Mouse (Mus musculus) gastrocnemius, adult 18-20 months (tissue): ENCODE measurements at regions not wholly inside any gene's neighbourhood (a gene's known extent, or its start where the extent isn't known, plus 50 kb on each side); places are given as distances from the start of the nearest gene placed in this dataset.

Source experiments
- DNase-seq: peaks from one replicate; pipeline ENCODE4 v3.0.0; 2021; ENCODE audit warnings: low spot score

DNA sequence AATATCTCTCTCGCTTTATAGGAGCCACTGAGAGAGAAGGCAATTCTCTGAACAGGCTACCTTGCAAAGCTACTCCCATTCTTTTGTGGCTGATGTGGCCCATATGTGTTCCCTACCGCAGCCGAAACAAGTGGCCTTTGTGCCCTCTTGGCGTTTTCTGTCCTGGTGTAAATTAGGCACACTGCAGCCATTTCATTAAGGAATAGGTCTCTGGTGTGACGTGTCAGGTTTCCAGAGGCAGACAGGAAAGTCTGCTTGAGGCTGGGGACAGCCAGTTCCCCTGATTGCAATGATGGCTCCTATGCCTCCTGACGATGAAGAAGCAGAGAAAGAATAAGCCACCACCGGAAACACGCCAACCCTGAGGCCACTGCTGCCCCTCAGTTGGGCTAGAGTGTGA lies 59.3 kb upstream of the Bcor start:
- DNase-seq: no peak

DNA sequence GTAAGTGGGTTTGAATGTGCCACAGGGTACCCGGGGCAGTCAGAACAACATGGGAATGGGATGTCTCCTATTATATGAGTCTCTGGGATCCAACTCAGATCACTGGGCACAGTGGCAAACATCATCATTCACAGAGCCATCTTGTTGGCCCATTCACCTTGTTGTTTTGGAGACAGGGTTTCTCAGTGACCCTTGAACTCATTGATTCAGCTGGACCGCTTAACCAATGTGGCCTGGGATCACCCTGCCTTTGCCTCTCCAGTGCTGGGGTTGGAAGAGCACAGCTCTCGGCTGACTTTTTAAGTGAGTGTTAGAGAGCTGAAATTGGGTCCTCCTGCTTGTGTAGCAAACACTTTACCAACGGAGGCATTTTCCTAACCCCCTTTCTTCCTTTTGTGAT lies 64.2 kb upstream of the Bcor start:
- DNase-seq: no peak

- no peak for DNase-seq
Observed at GRCm38 (mm10) chrX:12225116-12225891, 65.1 kb upstream of the Bcor start.

GRCm38 (mm10) chrX:12225892-12226206 lies 65.7 kb upstream of the Bcor start:
- DNase-seq: no peak

DNA sequence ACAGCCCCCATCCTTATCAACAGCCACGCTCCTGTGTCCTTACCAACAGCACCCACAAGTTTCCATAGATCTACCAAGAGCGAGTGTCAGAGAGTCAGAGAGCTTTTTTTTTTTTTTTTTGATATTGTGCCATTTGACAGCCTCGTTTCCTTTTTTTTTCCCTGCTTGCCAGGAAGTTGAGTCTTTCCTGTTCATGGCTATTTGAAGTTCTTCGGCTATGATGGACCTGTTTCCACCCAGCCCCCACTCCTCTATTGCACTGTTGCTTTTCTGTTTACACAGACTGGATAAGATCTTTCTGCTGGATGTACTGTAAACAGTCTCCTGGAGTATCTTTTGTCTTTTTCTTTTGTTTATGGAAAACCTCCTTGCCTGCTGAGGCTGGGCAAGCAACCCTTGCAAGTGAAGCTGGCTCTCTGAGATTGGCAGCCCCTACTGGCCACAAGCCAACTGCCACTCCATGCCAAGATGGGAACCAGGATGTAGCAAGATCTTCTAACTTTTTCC lies 80.4 kb upstream of the Bcor start:
- no peak for DNase-seq

DNA sequence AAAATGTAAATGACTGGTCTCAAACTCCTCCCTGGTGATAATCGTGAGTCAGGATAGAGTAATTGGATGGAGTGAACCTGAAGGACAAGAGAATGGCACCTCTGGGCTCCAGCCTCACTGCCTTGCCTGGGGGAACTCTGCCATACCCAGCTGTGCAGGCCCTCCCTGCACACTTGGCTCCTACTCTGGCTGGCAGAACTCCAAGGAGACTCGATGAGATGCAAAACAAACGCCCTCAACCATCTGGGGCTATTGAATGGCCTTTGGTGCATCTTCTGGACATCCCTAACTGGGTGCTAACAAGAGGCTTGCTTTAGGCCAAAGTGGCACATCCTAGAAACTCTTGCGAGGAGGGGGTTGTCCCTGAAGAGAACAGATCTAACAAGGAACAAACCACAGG lies 81.6 kb upstream of the Bcor start:
- DNase-seq: no peak

DNA sequence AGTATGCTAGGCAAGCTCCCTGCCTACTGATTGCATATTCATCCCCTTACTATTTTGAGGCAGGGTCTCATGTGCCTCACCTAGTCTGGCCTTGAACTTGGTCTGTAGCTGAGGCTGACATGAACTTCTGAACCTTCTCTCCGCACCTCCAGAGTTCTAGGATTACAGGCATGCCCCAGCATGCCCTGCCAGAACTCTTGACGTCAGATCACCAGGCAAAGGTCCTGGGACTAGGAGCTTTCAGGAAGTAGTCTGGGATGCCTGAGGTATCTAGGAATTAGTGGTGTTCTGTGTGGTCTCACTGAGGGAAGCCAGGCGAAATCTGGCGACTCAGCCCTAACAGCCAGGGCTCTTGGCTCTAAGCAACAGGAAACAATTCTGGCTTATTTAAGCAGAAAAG lies 88.9 kb upstream of the Bcor start:
- DNase-seq: no peak

GRCm38 (mm10) chrX:12249911-12250310 lies 89.8 kb upstream of the Bcor start:
- no peak for DNase-seq

DNA sequence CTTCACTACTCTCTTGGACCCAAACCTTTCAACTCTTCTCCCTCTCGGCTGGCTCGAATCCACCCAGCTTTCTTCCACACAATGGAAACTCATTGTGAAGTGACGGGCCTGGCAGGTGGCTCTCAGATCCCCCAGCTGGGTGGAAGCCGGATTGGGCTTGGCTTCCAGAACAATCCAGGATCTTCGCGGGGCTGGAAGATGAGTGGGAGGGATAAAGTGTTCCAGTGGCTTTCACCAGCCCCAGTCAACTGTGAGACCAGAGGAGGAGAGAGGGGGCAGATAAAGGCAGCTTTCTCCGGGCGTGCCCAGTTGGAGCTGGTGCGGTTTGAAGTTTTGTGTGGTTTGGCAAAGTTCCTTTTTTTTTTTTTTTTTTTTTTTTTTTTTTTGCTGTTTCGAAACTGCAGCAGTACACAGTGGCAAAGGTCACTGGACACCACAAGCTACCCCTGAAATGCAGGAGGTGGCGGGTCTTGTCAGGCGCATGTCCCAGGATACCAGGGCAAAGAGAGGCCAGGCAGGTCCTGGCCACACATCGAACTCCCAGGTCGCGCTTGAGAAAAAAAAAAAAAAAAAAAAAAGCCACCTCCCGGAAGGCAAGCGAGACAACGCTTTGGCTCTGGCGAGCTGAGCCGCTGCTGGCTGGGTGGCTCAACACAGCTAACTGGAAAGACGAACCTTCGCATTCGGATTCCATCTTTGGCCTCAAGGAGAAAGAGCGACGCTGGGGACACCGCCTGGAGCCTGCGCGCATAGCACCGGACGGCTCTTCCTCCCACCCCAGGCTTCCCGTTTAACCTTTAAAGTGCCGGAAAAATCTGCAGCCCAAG lies 91.9 kb upstream of the Bcor start:
- DNase-seq: peak; percentile 57

DNA sequence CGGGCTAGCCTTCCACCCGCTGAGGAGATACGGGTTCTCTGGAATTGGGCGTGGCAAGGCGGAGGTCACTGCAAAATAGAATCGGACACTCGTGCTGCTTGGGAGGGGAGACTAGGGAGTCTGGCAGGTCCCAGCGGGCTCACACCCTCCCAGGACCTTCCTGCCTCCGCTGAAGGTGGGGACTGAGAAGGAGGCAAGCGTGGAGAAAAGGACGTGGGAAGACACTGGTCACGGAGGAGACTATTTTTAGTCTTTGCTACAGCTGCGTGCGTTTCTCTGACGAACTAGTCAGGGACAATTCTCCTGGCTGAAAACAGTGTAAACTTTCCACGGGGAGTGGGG lies 92.5 kb upstream of the Bcor start:
- no peak for DNase-seq

GRCm38 (mm10) chrX:12256758-12257157 lies 96.6 kb upstream of the Bcor start:
- DNase-seq: no peak

DNA sequence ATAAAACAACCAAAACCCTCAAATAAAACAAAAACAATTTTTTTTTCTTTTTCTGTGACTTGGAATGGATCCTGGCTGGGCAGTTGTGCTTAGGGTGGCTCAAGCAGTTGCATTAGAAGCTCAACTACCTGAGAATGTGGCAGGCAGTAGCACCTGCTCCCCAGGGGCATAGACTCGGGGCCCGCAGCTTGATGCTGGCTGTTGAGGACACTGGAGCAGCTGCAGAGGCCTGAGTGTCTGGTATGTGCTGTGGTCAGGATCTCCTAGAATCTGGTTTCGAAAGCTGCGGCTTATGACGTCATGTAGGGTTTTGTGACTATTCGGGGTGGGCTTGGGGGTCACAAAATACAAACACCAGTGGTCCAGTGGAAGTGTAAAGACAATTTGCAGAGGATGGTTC lies 103.7 kb upstream of the Bcor start:
- no peak for DNase-seq

DNA sequence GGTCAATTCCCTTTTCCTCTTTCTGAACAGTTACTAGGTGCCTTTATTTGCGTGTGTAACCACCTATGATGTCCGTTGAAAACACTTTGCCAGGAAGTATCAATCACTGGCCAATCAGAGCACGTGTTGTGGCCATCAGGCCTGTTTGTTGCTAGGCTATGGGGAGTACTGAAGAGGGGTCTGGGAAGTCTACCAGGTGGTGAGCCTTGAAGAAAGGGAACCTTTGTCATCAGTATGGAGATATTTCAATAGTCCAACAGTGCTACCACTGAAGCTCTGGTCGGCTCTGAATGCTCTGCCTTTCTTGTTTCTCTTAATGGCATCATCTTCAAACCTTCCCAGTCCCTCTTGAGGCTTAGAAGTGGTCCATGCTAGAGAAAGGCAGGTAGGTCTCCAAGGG lies 124.6 kb upstream of the Bcor start:
- no peak for DNase-seq

GRCm38 (mm10) chrX:12285141-12285540 lies 125.0 kb upstream of the Bcor start:
- DNase-seq: no peak

DNA sequence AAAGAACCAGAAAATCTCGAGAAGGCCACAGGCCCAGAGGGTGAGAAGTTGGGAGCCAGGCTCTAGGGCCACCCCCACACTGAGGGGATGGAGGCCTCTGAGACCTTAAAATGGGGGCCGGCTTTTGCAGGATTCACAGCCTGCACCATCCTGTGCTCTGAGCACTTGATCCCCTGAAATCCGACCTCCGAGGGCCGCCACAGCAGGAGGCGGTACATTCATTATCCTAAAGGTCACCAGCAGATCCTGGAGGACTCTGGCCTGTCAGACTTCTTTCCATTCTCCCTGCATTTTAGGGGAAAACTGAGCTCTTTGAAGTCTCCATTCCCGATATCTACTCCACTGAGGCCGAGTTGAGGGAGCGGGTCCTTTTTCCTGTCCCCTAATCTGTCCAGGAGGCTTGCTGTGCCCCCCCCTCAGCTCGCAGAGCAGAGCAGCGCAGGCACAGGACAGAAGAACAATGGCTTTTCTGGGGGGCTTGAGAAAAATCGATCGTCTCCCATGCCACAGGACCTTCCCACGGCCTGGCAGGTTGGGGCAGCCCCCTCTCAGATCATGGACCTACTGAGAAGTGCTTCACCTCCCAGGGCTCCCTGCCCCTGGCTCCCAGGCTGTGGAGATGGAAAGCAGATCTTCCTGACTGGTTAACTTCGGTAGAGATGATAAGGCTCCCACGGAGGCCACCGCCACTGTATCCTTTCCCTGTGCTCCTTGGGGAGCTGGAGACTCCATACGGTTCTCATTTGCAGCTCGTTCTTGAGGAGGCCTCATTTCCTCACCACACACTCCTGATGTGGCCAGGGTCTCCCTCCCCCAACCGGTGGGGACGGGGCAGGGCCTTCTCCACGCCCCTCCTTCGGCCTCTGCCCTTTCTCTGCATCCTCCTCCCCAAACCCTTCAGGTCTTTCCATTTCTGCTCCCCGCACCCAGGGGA lies 126.1 kb upstream of the Bcor start:
- no peak for DNase-seq

DNA sequence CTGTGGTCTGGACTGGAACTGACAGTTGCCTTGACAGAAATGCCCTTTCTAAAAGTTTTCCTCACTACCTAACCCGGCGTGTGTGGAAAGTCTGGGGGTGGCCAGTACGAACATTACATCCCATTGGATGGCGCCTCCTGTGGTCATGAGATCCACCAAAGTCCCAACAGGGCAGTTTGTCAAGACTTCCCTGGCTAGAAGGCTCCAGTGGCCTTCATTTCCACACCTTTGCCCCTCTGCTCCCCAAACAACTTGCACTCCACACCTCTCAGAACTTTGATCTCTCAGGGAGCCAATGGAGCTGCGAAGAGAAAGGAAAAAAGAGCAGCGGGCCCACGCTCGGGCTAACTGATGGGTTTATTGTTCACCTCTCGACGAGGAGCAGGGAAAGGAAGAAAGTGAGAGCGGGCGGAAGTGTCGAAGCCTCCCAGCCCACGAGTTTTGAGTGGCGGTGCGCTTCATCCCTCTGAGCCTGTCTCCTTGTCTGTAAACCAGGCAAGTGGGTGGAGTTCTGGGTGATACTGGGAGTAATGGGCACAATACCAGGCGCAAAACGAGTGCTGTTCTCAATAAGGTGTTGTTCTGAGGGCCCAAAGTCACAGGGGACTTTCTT lies 126.9 kb upstream of the Bcor start:
- DNase-seq: no peak

GRCm38 (mm10) chrX:12287656-12288561 lies 127.8 kb upstream of the Bcor start:
- DNase-seq: peak; percentile 7

GRCm38 (mm10) chrX:12288562-12289117 lies 128.5 kb upstream of the Bcor start:
- DNase-seq: no peak

- no peak for DNase-seq
Observed at GRCm38 (mm10) chrX:12293146-12293545, 133.0 kb upstream of the Bcor start.

DNA sequence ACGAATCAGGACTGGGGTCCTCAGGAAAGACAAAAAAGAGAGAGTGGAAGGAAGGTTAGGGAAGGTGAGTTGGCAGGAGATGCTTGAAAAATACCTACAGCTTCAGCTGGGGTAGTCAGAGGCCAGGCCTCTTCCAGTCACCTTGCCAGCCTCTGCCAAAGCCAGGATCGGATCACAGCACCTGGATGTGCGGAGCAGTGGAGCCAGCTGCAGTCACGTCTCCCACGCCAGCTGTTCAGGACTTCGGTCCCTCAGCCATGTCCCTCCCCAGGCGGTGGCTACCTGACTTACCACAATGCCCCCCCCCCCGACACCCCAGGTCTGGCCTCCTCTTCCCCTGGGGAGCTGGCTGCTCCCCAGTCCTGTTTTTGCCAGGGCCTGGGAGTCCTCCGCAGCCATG lies 134.3 kb upstream of the Bcor start:
- DNase-seq: no peak
